In genomic region chr1:74505721-74506464, GRCm38 (mm10) we compare ENCODE assay signal across 8 mouse cellular contexts. TPM values are rescaled to one million over a fixed set of nuclear protein-coding genes. Genes with fewer than 3 reads are reported as not detected.
DNase-seq lines count a peak whose midpoint lies in the region; ATAC-seq and TF ChIP-seq lines count a peak whose summit lies in the region.

Gene Cnot9, plus strand, starts transcription at chr1:74506058.

- H3K4me1 ChIP-seq in heart, embryonic 12.5 days (replicated peaks) = peaks cover 22% of the 10 kb centered on the region
- H3K4me1 ChIP-seq in kidney, postnatal 0 days (replicated peaks; ENCODE audit: insufficient read depth, low read length) = no peaks in the 10 kb centered on the region; the same call in 1 of the 2 replicates
- peaks cover 27% of the 10 kb centered on the region for H3K4me1 ChIP-seq in liver, embryonic 11.5 days (replicated peaks; ENCODE audit: control insufficient read depth, insufficient read depth, low read length)
- H3K4me1 ChIP-seq in stomach, embryonic 14.5 days (ENCODE audit: control insufficient read depth, insufficient read depth, low read length) = peaks cover 25% of the 10 kb centered on the region

- peak within 1 kb of the TSS; percentile 84 for H3K27ac ChIP-seq in heart, embryonic 12.5 days (ENCODE audit: poor library complexity, severe bottlenecking)
- H3K27ac ChIP-seq in kidney, postnatal 0 days = peak within 1 kb of the TSS; percentile 95
- peak within 1 kb of the TSS; percentile 95 for H3K27ac ChIP-seq in liver, embryonic 11.5 days (ENCODE audit: low read depth, low read length)
- peak within 1 kb of the TSS; percentile 91 for H3K27ac ChIP-seq in stomach, embryonic 14.5 days (ENCODE audit: low read length)

- H3K9me3 ChIP-seq in heart, embryonic 12.5 days (replicated peaks) = no peaks in the 10 kb centered on the region
- no peaks in the 10 kb centered on the region for H3K9me3 ChIP-seq in kidney, postnatal 0 days (replicated peaks; ENCODE audit: low read length)
- H3K9me3 ChIP-seq in liver, embryonic 11.5 days (ENCODE audit: control insufficient read depth, low read length) = no peaks in the 10 kb centered on the region
- H3K9me3 ChIP-seq in stomach, embryonic 14.5 days (ENCODE audit: control insufficient read depth, low read depth, low read length) = no peaks in the 10 kb centered on the region

- DNase-seq in CD4-positive helper T cell, adult 2 months (ENCODE audit: low read depth, low spot score) = peak; percentile 99
- DNase-seq in brain, embryonic 18.5 days (ENCODE audit: low read depth, low spot score) = peak; percentile 98
- peak; percentile 99 for DNase-seq in kidney, postnatal 0 days (ENCODE audit: low spot score)
- DNase-seq in liver, embryonic 11.5 days (ENCODE audit: low spot score) = peak; percentile 100
- DNase-seq in naive thymus-derived CD4-positive, alpha-beta T cell, adult 2 months (ENCODE audit: low read depth) = peak; percentile 100

- no peak for TF ChIP-seq CTCF in kidney, postnatal 0 days (IDR thresholded peaks at IDR 0.05; ENCODE audit: low read depth)

- WGBS in heart, embryonic 12.5 days = under 1% methylated on average over 64 of the region's 64 CpGs
- WGBS in kidney, postnatal 0 days = under 1% methylated on average over 63 of the region's 64 CpGs
- WGBS in liver, embryonic 11.5 days = under 1% methylated on average over 63 of the region's 64 CpGs
- under 1% methylated on average over 64 of the region's 64 CpGs for WGBS in stomach, embryonic 14.5 days

- H3K27me3 ChIP-seq in heart, embryonic 12.5 days (replicated peaks) = no peaks in the 10 kb centered on the region
- no peaks in the 10 kb centered on the region for H3K27me3 ChIP-seq in kidney, postnatal 0 days (ENCODE audit: insufficient read depth, low read length)
- H3K27me3 ChIP-seq in liver, embryonic 11.5 days (replicated peaks; ENCODE audit: control insufficient read depth, insufficient read depth, low read length) = no peaks in the 10 kb centered on the region
- no peaks in the 10 kb centered on the region for H3K27me3 ChIP-seq in stomach, embryonic 14.5 days (ENCODE audit: control insufficient read depth, insufficient read depth, low read length)

- 0 out of 2 replicates have a peak, but pooled peaks cover 9% of the 10 kb centered on the region for H3K36me3 ChIP-seq in heart, embryonic 12.5 days
- no peaks in the 10 kb centered on the region for H3K36me3 ChIP-seq in kidney, postnatal 0 days (ENCODE audit: insufficient read depth, low read length)
- 0 out of 2 replicates have a peak, but pooled peaks cover 3% of the 10 kb centered on the region for H3K36me3 ChIP-seq in liver, embryonic 11.5 days (ENCODE audit: control insufficient read depth, insufficient read depth, low read length)
- no peaks in the 10 kb centered on the region; the same call in 1 of the 2 replicates for H3K36me3 ChIP-seq in stomach, embryonic 14.5 days (ENCODE audit: control insufficient read depth, insufficient read depth, low read length)

- H3K4me3 ChIP-seq in heart, embryonic 12.5 days = peak within 1 kb of the TSS; percentile 73
- peak within 1 kb of the TSS; percentile 75 for H3K4me3 ChIP-seq in kidney, postnatal 0 days (replicated peaks; ENCODE audit: low read depth, low read length)
- peak within 1 kb of the TSS; percentile 96 for H3K4me3 ChIP-seq in liver, embryonic 11.5 days (ENCODE audit: low read depth, low read length)
- peak within 1 kb of the TSS; percentile 93 for H3K4me3 ChIP-seq in stomach, embryonic 14.5 days (ENCODE audit: low read depth, low read length)

- peak within 1 kb of the TSS; percentile 83 for H3K9ac ChIP-seq in heart, embryonic 12.5 days
- H3K9ac ChIP-seq in kidney, postnatal 0 days (ENCODE audit: low read depth, low read length) = peak within 1 kb of the TSS; percentile 85
- H3K9ac ChIP-seq in liver, embryonic 11.5 days (ENCODE audit: low read depth, low read length) = peak within 1 kb of the TSS; percentile 96
- peak within 1 kb of the TSS; percentile 89 for H3K9ac ChIP-seq in stomach, embryonic 14.5 days (replicated peaks; ENCODE audit: low read depth, low read length)

- peak within 1 kb of the TSS; percentile 82 for H3K4me2 ChIP-seq in heart, embryonic 12.5 days
- H3K4me2 ChIP-seq in kidney, postnatal 0 days (ENCODE audit: low read length) = peak within 1 kb of the TSS; percentile 80
- peak within 1 kb of the TSS; percentile 86 for H3K4me2 ChIP-seq in liver, embryonic 11.5 days
- peak within 1 kb of the TSS; percentile 80 for H3K4me2 ChIP-seq in stomach, embryonic 14.5 days (replicated peaks; ENCODE audit: low read depth, low read length)

- peak; percentile 91 for ATAC-seq in erythroid progenitor cell, adult 5-6 weeks (replicated peaks; ENCODE audit: low FRiP score, poor library complexity, severe bottlenecking)
- ATAC-seq in heart, embryonic 12.5 days (ENCODE audit: insufficient number of reproducible peaks, low FRiP score) = peak; percentile 100
- ATAC-seq in kidney, postnatal 0 days (replicated peaks; ENCODE audit: low FRiP score, low read depth) = peak; percentile 99
- ATAC-seq in liver, embryonic 11.5 days (replicated peaks; ENCODE audit: low FRiP score) = peak; percentile 97
- peak; percentile 100 for ATAC-seq in stomach, embryonic 14.5 days (ENCODE audit: insufficient number of reproducible peaks, insufficient read depth, low FRiP score, low read depth)

RNA-seq across cellular contexts. Expression of gene Cnot9, which starts in this region (rescaled TPM):
- 28.5 and 39.6 TPM in 2 replicates for total RNA-seq in erythroid progenitor cell, adult 5-6 weeks (2015; ENCODE audit: low replicate concordance)
- total RNA-seq in erythroid progenitor cell, adult 5-6 weeks (2017; ENCODE audit: low replicate concordance) = 19.6 and 43.3 TPM in 2 replicates
- 36.0 and 36.7 TPM in 2 replicates for polyA plus RNA-seq in heart, embryonic 12.5 days (2016; fragmentation: Nextera tagmentation; extraction: Ambion mirVana)
- 49.8 and 51.6 TPM in 2 replicates for polyA plus RNA-seq in kidney, postnatal 0 days (2015; fragmentation: Nextera tagmentation; extraction: Ambion mirVana)
- polyA plus RNA-seq in liver, embryonic 11.5 days (2014; fragmentation: Nextera tagmentation; extraction: Ambion mirVana) = 88.5 and 90.8 TPM in 2 replicates
- 70.3 and 72.3 TPM in 2 replicates for polyA plus RNA-seq in stomach, embryonic 14.5 days (2014; fragmentation: Nextera tagmentation; extraction: Ambion mirVana)

Comparison
In these comparisons a context has a peak if more than half of its experiments do, and no peak if none do; other contexts are left out.
1. Peak in every context shown above with its lines: DNase-seq, ATAC-seq, H3K4me3 ChIP-seq and H3K27ac ChIP-seq.